Mouse (Mus musculus) C2C12 (cell line): ENCODE data around the gene Anp32e. TPM values are rescaled to one million over a fixed set of nuclear protein-coding genes. Genes with fewer than 3 reads are reported as not detected.
"Not testable (repeated sequence)": the region's sequence is repeated elsewhere in the genome, so short reads cannot be mapped to it uniquely, and the experiment has no call there.

Experiments
- H3K27me3 ChIP-seq: one replicate; pipeline ENCODE4 v1.6.1; 2011; ENCODE audit not compliant: control insufficient read depth, insufficient read depth, insufficient read length
- H3K36me3 ChIP-seq: one replicate; pipeline ENCODE4 v1.6.1; 2011; ENCODE audit not compliant: control insufficient read depth, insufficient read depth
- H3K4me3 ChIP-seq: one replicate; pipeline ENCODE4 v1.5.1; 2011; ENCODE audit warnings: mild to moderate bottlenecking, control low read depth; ENCODE audit not compliant: poor library complexity, insufficient read depth, severe bottlenecking
- H3K79me2 ChIP-seq: one replicate; pipeline ENCODE4 v1.6.1; 2011; ENCODE audit not compliant: control insufficient read depth, insufficient read depth
- H3K79me3 ChIP-seq: one replicate; pipeline ENCODE4 v1.6.1; 2011; ENCODE audit warnings: low read depth, control low read depth
- H3ac ChIP-seq: one replicate; pipeline ENCODE3; 2011; ENCODE audit warnings: low read depth; ENCODE audit not compliant: control insufficient read depth, insufficient read length
- CEBPB ChIP-seq: IDR thresholded peaks from one replicate; pipeline ENCODE4 v1.6.1; 2011; ENCODE audit warnings: low read depth, mild to moderate bottlenecking, control low read depth, moderate library complexity
- CTCF ChIP-seq: IDR thresholded peaks from one replicate; pipeline ENCODE4 v1.5.1; 2011; ENCODE audit not compliant: control insufficient read depth, insufficient read depth, insufficient read length
- FOSL1 ChIP-seq: IDR thresholded peaks from one replicate; pipeline ENCODE4 v1.8.0; 2011; ENCODE audit warnings: mild to moderate bottlenecking, low read length; ENCODE audit not compliant: poor library complexity, insufficient read depth, severe bottlenecking
- MAX ChIP-seq: IDR thresholded peaks from one replicate; pipeline ENCODE4 v1.6.1; 2011; ENCODE audit warnings: mild to moderate bottlenecking, control low read depth
- MYOD1 ChIP-seq: IDR thresholded peaks from one replicate; pipeline ENCODE4 v1.6.1; 2011; ENCODE audit warnings: low read depth; ENCODE audit not compliant: control insufficient read depth, insufficient read length
- MYOG ChIP-seq: IDR thresholded peaks from one replicate; pipeline ENCODE4 v1.6.1; 2011; ENCODE audit not compliant: control insufficient read depth, insufficient read length; ENCODE audit errors: extremely low read depth
- USF1 ChIP-seq: IDR thresholded peaks from one replicate; pipeline ENCODE4 v1.6.1; 2011; ENCODE audit warnings: low read depth, mild to moderate bottlenecking, control low read depth, moderate library complexity
- polyA plus RNA-seq: library from polyadenylated mRNA; unstranded; fragments of >200 nt; fragmentation: generic; extraction: Trizol; gene quantifications from one replicate; pipeline ENCODE4 v1.2.1, GENCODE M21; 2012; ENCODE audit warnings: missing spikeins

Anp32e gene
- polyA plus RNA-seq, 1 experiment, result 66.3 TPM

DNA sequence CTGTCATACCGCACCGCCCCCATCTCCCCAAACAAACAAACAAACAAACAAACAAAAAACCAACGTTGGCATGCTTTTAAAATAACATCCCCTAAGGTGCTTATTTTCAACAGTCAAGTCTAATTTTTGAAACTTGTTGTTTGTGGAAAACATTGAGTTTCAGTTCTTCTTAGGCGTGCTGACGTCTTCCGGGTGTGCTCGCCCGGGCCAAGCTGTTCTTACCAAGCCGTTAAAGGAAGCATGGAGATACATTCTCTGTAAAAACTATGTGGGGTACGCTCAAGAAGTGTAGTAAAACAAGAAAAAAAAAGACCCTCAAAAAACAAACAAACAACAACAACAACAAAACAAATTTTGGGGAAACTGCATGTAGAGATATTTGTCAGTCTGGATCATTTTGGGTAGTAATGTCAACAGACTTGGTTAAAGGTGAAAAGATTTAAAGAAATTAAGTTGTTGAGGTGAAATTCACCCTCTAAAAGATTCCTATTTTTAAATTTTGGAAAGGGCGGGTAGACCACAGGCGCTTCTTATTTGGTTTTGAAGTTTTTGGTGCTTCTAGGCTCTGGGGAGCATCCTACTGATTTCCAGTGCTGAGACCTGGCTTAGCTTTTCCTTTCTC lies 43.3 kb downstream of the Anp32e start:
- no peaks in the 10 kb centered on the region for H3K36me3 ChIP-seq
- no peak overlapping the region for H3K4me3 ChIP-seq
- H3ac ChIP-seq, result no peak overlapping the region
- TF ChIP-seq CTCF (no peak), MAX (no peak), MYOG (no peak), MYOD1 (no peak), FOSL1 (no peak), USF1 (no peak), CEBPB (no peak)
- H3K79me3 ChIP-seq, result no peaks in the 10 kb centered on the region
- no peaks in the 10 kb centered on the region for H3K79me2 ChIP-seq
- H3K27me3 ChIP-seq, result no peaks in the 10 kb centered on the region

DNA sequence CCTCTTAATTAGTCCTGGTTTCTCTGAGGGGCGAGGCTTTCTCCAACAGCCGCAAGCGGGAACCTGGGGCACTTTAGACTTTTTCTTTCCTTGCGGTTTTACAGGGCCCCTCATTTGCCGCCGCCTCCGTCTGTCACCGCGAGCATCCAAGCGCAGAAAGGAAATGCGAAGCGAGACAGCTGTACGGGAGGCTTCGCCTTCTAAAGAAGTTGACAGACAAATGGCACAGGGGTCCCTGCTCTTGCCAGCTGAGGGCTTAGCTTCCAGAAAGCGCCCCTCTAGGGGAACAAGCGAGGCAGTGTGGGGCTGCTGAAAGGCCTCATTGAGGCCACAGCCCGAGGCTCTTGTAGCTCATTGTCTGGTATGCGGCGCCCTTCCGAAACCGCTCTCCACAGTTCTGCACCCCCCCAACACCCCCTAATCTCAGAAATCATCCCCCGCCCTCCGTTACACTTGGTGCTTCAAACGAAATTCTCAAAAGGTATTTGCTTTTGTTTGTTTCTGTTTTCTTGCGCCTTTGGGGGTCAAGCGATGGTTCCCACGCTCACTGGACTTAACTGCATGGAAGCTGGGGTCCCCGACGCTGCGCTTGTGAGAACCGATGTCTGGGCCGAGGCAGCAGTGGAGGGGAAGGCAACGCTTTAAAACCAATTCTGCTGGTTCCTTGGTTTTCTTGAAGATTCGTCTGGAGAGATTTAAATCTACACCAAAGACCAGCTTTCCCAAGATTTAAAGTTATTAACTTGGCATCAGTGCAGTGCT lies 44.0 kb downstream of the Anp32e start:
- TF ChIP-seq MYOG, result no peak
- no peak for TF ChIP-seq FOSL1
- no peak for TF ChIP-seq CEBPB
- no peak for TF ChIP-seq MAX
- no peak for TF ChIP-seq MYOD1
- no peak for TF ChIP-seq USF1
- no peak for TF ChIP-seq CTCF
- Histone ChIP-seq H3K79me2 (no peaks in the 10 kb centered on the region), H3K4me3 (no peak overlapping the region), H3K79me3 (no peaks in the 10 kb centered on the region), H3K27me3 (no peaks in the 10 kb centered on the region), H3ac (no peak overlapping the region), H3K36me3 (no peaks in the 10 kb centered on the region)

DNA sequence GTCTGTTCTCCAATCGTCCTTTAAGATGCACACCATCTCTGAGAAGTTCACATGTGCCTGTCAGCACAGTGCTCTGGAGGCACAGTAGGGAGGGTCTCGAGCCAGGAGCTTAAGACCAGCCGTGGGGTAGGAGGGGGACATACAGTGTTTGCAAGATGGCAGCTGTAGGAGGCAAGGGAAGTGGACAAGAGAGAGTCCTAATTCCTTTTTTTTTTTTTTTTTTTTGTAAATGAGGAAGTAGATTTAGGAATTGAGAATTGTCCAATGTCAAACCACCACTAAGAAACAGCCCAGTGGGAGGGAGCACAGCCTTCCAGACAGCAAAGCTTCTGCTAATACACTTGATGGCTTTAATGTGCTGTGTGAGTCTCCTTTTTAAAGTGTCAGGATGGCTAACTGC lies 48.0 kb downstream of the Anp32e start:
- Histone ChIP-seq H3K36me3 (no peaks in the 10 kb centered on the region), H3K4me3 (no peak overlapping the region), H3K27me3 (no peaks in the 10 kb centered on the region), H3K79me3 (no peaks in the 10 kb centered on the region), H3ac (no peak overlapping the region), H3K79me2 (no peaks in the 10 kb centered on the region)
- no peak for TF ChIP-seq FOSL1
- no peak for TF ChIP-seq MYOG
- no peak for TF ChIP-seq MAX
- no peak for TF ChIP-seq CTCF
- TF ChIP-seq USF1, result no peak
- TF ChIP-seq MYOD1, result no peak
- TF ChIP-seq CEBPB, result no peak

DNA sequence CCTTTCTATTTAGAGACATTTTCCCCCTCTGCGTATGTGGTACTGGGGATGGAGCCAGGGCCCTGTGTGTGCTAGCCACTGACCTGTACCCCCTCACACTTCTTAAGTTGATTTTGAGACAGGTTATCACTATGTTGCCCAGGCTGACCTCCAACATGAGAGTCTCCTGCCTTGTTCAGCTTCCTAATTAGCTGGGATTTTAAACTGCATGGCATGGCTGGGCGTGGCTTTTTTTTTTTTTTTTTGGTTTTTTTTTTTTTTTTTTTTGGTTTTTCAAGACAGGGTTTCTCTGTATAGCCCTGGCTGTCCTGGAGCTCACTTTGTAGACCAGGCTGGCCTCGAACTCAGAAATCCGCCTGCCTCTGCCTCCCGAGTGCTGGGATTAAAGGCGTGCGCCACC lies 48.5 kb downstream of the Anp32e start:
- H3K36me3 ChIP-seq, H3K79me2 ChIP-seq, H3K79me3 ChIP-seq, H3K4me3 ChIP-seq, H3K27me3 ChIP-seq, H3ac ChIP-seq: not testable (repeated sequence)

DNA sequence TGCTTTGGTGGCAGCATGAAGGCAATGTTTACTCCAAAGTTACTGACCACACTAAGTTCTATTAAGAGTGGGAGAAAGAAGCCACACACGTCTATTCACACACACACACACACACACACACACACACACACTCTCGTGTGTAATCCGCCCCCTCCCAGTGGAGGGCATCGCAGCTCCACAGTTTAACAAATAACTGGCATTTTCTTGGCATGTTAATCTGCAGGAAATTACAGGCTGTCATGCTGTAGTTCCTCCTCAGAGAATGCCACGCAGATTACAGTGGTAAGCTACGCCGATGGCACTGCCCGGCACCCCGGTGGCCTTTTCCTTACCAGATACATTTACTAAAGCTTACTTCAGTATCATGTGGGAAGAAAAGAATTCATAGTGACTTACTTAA lies 49.2 kb downstream of the Anp32e start:
- Histone ChIP-seq H3K79me2 (no peaks in the 10 kb centered on the region), H3K4me3 (no peak overlapping the region), H3K79me3 (no peaks in the 10 kb centered on the region), H3ac (no peak overlapping the region), H3K27me3 (no peaks in the 10 kb centered on the region), H3K36me3 (no peaks in the 10 kb centered on the region)
- TF ChIP-seq USF1 (no peak), MYOD1 (no peak), MAX (no peak), MYOG (no peak), CEBPB (no peak), CTCF (no peak), FOSL1 (no peak)
